Mouse (Mus musculus) Patski (cell line): ENCODE data around the gene Kpna3. TPM values are rescaled to one million over a fixed set of nuclear protein-coding genes. Genes with fewer than 3 reads are reported as not detected.
A peak's percentile ranks its signal among the peaks of the same experiment; 100 is the strongest.

Experiments
- ATAC-seq: fragments of 100-300 bp; one replicate; pipeline ENCODE4 v1.8.0; 2021
- CTCF ChIA-PET: fragments of 350-600 bp; sonication (Branson Sonifier 250); formaldehyde crosslinking; loops from one replicate; lab custom pipeline; 2022; ENCODE audit warnings: inconsistent platforms; lab: Charles Lee
- POLR2A ChIA-PET: fragments of 350-600 bp; sonication (Branson Sonifier 250); formaldehyde crosslinking; loops from one replicate; lab custom pipeline; 2022; ENCODE audit warnings: antibody characterized with exemption, inconsistent platforms; lab: Charles Lee
- DNase-seq: peaks from one replicate; pipeline ENCODE4 v3.0.0-alpha.2; 2011; ENCODE audit warnings: low read depth, low spot score
- H3K27me3 ChIP-seq: fragments of 371-371 bp; one replicate; pipeline ENCODE4 v1.5.1; 2021
- CTCF ChIP-seq: fragments of 100-300 bp; IDR thresholded peaks from one replicate; pipeline ENCODE4 v1.5.1; 2021
- in situ Hi-C: fragments of 300-500 bp; cut with MboI; formaldehyde crosslinking; loops from 3 replicates; pipeline ENCODE4 v1.11.1; 2018; ENCODE audit warnings: low pct_unique_long_range_greater_than_20kb, mixed read lengths
- polyA plus RNA-seq: library from polyadenylated mRNA; unstranded; gene quantifications from one replicate; pipeline ENCODE4 v1.2.3, GENCODE M21; 2021

Gene Kpna3
- polyA plus RNA-seq, 1 experiment from 2014 or later, result 37.7 TPM

DNA sequence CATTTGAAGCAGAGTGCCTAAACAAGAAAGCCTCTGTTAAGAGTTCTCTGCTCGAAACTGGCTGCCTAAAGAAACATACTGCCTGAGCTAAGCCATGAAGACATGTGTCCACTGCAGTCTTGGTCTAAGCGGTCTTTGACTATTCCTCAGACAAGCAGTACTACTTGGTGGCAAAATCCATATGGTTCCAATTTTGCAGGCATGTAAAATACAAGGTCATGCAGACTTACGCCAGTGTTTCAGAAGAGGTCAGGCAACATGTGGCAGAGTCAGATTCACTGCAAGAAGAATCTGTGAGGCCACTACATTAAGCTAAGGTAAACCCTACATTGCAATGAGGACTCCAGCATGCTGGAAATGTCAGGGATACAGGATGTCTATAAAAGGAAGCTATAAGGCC is 34.7 kb downstream of the Kpna3 start:
- ChIA-PET CTCF (interaction anchor here (2.0 kb wide), 1 partner anchor 8 kb away, joined by 6 read pairs; no protein-coding TSS in a partner anchor), POLR2A (interaction anchor here (0.6 kb wide), 1 partner anchor 116 kb away, joined by 4 read pairs; no protein-coding TSS in a partner anchor)
- ATAC-seq, result no peak
- no peak for DNase-seq
- TF ChIP-seq CTCF, result no peak
- no peaks in the 10 kb centered on the region for H3K27me3 ChIP-seq
- in situ Hi-C loops, result no loop called here

DNA sequence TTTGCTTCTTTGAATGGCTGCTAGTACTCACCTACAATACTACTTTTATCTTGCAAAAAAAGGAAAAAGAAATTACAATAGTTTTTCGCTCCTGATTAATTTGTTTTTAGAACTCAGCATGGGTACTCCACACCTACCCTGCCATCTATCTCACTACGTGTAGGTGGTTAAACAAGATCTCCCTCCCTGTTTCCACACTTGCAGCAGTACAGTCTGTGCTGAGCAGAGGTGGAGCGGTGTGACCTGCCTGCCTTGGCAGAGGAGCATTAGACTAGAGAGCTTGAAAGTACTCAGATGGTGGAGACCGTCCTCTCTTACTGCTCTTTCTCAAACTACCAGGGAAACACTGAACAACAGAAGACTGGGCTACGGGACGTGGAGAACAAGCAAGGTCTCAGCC is 44.9 kb downstream of the Kpna3 start:
- ChIA-PET CTCF (no interaction called here), POLR2A (no interaction called here)
- no peak for TF ChIP-seq CTCF
- ATAC-seq (no peak), DNase-seq (no peak)
- no peaks in the 10 kb centered on the region for H3K27me3 ChIP-seq
- in situ Hi-C loops, result no loop called here

DNA sequence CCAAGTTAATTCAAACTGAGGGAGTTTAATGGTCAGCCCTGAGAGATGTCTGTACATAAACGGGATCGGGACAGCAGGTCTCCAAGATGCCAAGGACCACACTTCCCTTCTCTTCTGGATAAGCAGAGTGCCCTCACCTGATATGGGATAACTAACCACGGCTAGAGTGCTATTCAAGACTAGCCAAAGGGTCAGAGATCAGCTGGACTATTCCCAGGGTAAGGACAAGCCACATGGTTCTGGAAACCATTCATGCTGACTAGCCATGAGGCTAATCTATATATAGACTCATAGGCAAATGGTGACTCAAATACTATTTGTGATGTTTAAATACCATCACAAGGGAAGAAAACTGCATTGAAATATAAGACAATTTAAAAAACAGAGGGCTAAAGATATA is 49.1 kb downstream of the Kpna3 start:
- in situ Hi-C loops, result no loop called here
- DNase-seq (no peak), ATAC-seq (no peak)
- no peak for TF ChIP-seq CTCF
- ChIA-PET CTCF (interaction anchor here (1.5 kb wide), 1 partner anchor 13 kb away, joined by 5 read pairs; no protein-coding TSS in a partner anchor), POLR2A (no interaction called here)
- H3K27me3 ChIP-seq, result no peaks in the 10 kb centered on the region

DNA sequence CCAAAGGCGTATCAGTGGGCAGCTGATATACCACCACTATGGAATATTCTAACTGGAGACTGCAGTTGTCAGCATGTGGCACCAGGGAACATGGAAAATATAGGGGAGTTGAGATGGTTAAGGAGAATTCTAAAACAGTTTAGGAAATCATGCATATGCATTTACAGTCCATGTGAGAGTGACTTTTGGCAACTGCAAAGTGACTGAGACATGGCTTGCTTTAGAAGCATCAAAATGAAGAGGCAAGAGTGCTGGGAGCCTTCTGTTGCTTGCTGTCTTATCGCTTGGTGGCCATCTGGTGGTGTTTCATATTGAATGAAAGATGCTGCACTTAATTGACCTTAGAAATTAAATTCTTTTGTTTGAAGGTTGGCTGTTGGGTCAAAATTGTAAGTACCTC is 72.4 kb downstream of the Kpna3 start:
- in situ Hi-C loops, result no loop called here
- ChIA-PET POLR2A (no interaction called here), CTCF (no interaction called here)
- H3K27me3 ChIP-seq, result no peaks in the 10 kb centered on the region
- no peak for TF ChIP-seq CTCF
- DNase-seq (no peak), ATAC-seq (no peak)

DNA sequence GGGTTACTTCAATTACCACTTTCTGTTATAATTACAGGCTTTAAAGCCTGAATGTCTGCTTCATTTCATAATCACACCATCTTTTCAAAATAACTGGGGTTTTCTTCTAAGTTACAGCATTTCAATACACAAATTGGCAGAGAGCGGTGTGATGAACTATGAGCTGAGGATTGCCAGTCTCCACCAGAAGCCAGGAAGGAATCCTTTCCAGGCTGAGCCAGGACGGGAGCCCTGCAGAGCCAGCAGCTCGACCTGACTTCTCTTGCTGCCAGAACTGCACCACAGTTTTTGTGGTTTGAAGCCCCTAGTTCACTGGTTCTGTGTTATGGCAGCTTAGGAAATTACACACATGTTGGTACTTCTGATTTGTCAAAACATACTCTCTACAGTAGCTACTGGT is 75.0 kb downstream of the Kpna3 start:
- TF ChIP-seq CTCF, result no peak
- in situ Hi-C loops, result no loop called here
- ChIA-PET CTCF (interaction anchor here (1.2 kb wide), 1 partner anchor 33 kb away, joined by 5 read pairs; no protein-coding TSS in a partner anchor), POLR2A (interaction anchor here (0.7 kb wide), 1 partner anchor 557 kb away, joined by 4 read pairs; no protein-coding TSS in a partner anchor)
- H3K27me3 ChIP-seq, result no peaks in the 10 kb centered on the region
- ATAC-seq (no peak), DNase-seq (no peak)

DNA sequence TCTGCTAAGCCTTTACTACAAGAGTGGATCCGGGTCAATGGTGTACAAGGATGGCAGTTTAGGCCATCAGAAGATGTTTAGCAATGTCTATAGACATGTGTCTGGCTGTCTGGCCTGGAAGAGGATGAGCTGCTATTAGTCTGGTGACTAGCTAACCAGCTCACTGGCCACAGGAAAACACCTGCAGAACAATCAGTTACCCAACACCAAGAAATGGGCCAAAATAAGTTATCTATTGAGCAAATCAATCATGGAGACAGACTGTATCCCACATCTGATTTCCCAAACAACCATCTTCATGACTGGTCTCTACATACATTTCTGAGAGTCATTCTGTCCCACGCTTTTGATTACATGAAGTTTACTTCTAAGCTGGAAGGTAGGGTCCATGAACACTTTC is 75.9 kb downstream of the Kpna3 start:
- in situ Hi-C loops, result no loop called here
- POLR2A ChIA-PET, result no interaction called here
- CTCF ChIA-PET, result interaction anchor here (1.0 kb wide), 1 partner anchor 17 kb away, joined by 3 read pairs; no protein-coding TSS in a partner anchor
- H3K27me3 ChIP-seq, result no peaks in the 10 kb centered on the region
- TF ChIP-seq CTCF, result no peak
- ATAC-seq (no peak), DNase-seq (no peak)

DNA sequence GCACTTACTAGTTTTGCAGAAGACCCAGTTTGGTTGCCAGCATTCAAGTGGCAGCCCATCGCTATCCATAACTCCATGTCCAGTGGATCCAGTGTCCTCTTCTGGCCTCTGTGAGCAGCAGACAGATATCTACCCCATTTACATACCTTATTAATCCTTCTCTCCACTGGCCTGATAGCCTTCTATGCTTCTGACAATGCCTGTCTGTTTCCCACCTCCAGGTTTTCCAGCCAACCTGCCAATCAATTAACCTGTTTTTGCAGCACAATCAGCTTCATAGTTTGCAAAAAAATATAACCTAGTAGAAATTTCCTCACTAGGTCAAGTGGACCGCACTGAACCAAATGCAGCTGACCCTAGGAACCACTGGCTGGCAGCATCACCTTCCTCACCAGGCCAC is 77.4 kb downstream of the Kpna3 start:
- no peak for TF ChIP-seq CTCF
- ATAC-seq (no peak), DNase-seq (no peak)
- H3K27me3 ChIP-seq, result no peaks in the 10 kb centered on the region
- CTCF ChIA-PET, result no interaction called here
- in situ Hi-C loops, result no loop called here
- POLR2A ChIA-PET, result no interaction called here

DNA sequence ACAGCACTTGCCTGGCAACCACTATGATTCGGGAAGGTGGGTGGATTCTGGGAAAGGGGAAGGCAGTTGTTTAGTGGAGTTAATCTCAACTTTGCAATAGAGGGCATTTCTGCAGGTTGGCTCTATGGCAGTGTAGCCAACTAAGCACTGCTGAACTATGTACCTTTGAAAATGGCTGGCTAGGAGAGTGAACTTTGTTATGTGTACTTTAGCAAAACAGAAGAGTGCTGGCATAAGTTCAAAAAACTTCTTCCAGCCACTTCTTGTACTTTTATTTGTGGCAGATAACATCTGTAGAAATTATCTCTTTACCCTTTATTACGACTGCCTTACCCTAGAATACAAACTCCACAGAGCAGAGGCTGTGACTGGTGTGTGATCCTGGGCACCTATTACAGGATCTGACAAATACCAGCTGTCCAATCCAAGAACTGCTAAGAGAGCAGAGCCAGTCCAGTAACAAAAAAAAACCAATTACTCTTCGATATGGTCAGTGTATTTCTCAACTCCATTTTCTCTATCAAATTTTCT is 78.6 kb downstream of the Kpna3 start:
- DNase-seq (no peak), ATAC-seq (no peak)
- in situ Hi-C loops, result no loop called here
- ChIA-PET CTCF (no interaction called here), POLR2A (no interaction called here)
- no peak for TF ChIP-seq CTCF
- no peaks in the 10 kb centered on the region for H3K27me3 ChIP-seq

DNA sequence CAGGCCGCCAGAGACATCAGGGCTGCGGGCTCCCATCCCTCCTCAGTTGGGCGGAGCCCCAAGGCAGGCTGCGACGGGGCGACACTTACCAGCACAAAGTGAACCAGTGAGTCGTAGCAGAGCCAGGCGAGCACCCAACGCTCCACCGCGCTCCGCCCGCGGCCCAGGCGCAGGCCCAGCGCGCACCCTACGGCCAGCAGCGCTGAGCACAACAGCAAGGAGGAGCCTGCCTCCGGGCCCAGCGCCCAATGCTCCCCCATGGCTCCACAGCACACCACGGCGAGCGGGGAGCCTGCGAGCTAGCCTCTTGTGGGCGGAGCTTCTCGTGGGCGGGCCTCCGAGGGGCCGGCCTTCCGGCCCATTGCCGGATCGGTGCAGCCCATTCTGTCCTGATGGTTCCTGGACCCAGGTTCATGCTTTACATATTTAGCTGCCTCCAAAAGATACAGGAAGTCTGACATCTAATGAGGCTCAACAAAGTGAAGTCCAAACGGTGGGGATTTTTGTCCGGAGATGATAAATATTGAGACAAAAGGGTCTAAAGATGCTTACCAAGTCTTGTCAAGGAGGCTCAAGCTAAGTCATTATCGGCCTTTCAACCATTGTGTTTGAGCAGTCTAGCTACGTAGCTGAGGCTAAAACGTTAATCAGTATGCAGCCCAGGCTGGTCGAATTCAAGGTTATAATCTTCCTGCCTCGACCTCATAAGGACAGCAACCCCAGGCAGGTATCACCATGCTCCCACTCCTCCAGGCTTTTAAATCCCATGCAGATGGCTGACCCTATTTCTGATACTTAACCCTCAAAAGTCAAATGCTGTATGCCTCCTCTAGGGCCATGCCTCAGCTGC is 79.3 kb downstream of the Kpna3 start, which contains the start of gene Ebpl:
Ebpl (minus strand) TSS at position 309 of the 850 bp plus-strand sequence.
- TF ChIP-seq CTCF, result no peak
- DNase-seq (peak; percentile 13), ATAC-seq (peak; percentile 94)
- ChIA-PET POLR2A (interaction anchor here (0.7 kb wide), 1 partner anchor 20 kb away, joined by 3 read pairs; no protein-coding TSS in a partner anchor), CTCF (interaction anchor here (0.9 kb wide), 1 partner anchor 79 kb away, joined by 3 read pairs; no protein-coding TSS in a partner anchor)
- in situ Hi-C loops, result no loop called here
- no peaks in the 10 kb centered on the region for H3K27me3 ChIP-seq

DNA sequence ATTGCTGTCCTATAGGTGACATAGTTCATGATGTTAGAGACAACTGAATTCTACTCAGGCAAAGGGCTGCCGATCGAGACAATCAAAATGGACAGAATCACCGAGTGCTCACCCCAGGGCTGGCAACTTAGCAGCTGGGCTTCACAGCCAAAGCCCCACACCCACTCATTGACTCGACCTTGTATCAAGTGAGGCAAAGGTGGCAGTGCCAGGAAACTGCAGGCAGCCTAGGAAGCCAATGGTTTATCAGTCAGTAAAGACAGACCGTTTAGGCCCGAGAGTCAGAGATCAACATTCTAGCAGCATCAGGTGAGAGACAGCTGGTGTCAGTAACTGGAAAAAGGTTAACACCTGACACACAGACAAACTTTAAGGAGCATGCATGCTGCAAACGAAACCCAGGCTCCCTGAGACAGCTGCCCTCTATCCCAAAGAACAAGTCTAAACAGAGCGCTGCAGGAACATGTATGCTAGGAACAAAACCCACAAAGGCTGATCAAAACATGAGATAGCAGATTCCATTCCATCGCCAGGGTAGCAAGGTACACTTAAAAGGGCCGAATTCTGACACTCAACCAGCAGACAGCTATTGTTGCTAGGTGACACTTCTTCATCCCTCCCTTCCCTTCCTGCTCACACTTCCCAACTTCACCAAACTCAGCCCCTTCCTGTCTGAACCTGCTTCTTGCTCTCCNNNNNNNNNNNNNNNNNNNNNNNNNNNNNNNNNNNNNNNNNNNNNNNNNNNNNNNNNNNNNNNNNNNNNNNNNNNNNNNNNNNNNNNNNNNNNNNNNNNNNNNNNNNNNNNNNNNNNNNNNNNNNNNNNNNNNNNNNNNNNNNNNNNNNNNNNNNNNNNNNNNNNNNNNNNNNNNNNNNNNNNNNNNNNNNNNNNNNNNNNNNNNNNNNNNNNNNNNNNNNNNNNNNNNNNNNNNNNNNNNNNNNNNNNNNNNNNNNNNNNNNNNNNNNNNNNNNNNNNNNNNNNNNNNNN is 85.1 kb downstream of the Kpna3 start:
- ChIA-PET POLR2A (interaction anchor here (0.7 kb wide), 1 partner anchor 133 kb away, joined by 3 read pairs; no protein-coding TSS in a partner anchor), CTCF (no interaction called here)
- ATAC-seq (no peak), DNase-seq (no peak)
- H3K27me3 ChIP-seq, result no peaks in the 10 kb centered on the region
- TF ChIP-seq CTCF, result no peak
- in situ Hi-C loops, result no loop called here
